ENCODE assay signal across 7 mouse cellular contexts in genomic region chr7:79140897-79141296, GRCm38 (mm10). TPM values are rescaled to one million over a fixed set of nuclear protein-coding genes. Genes with fewer than 3 reads are reported as not detected.
DNase-seq lines count a peak whose midpoint lies in the region; ATAC-seq lines count a peak whose summit lies in the region.

No protein-coding gene starts in this region.

- intact Hi-C loops in heart, postnatal 36 days (cut with DNase I) = loop anchor here (1.0 to 5.0 kb wide), 3 partner anchors 87 to 321 kb away; no protein-coding TSS in a partner anchor

- peak; percentile 73 for DNase-seq in MN1 (ENCODE audit: low spot score)
- DNase-seq in brain, adult 2 months (ENCODE audit: low read depth, low spot score) = peak; percentile 72
- DNase-seq in heart, postnatal 36 days = peak; percentile 81 to 86
- peak; percentile 77 to 80 for DNase-seq in layer of hippocampus, postnatal 36 days
- peak; percentile 79 for DNase-seq in mesoderm, embryonic 11.5 days (ENCODE audit: low read depth, low spot score)
- peak; percentile 49 for DNase-seq in spleen, adult 12 weeks (ENCODE audit: low spot score)

- peak; percentile 35; the same call in 1 of the 2 replicates for ATAC-seq in erythroid progenitor cell, adult 5-6 weeks (replicated peaks; ENCODE audit: low FRiP score, poor library complexity, severe bottlenecking)

RNA-seq across cellular contexts. Expression of gene Mfge8, which starts 8.0 kb away (rescaled TPM):
- total RNA-seq in erythroid progenitor cell, adult 5-6 weeks (2015; ENCODE audit: low replicate concordance) = 1.1 and 2.5 TPM in 2 replicates
- 5.8 TPM in 1 of 2 replicates, not detected in the other for total RNA-seq in erythroid progenitor cell, adult 5-6 weeks (2017; ENCODE audit: low replicate concordance)
- 100 to 1,000 TPM; 135 to 138 TPM for total RNA-seq in heart, postnatal 36 days (2021)
- total RNA-seq in layer of hippocampus, postnatal 36 days (2021) = 100 to 1,000 TPM; 154 to 157 TPM

RNA-seq across cellular contexts. Expression of gene Hapln3, which starts 10.1 kb away (rescaled TPM):
- total RNA-seq in erythroid progenitor cell, adult 5-6 weeks (2015; ENCODE audit: low replicate concordance) = not detected in 2 replicates
- not detected in 2 replicates for total RNA-seq in erythroid progenitor cell, adult 5-6 weeks (2017; ENCODE audit: low replicate concordance)
- under 1 TPM in 1 of 2 experiments, not detected in 1; 0.33 TPM for total RNA-seq in heart, postnatal 36 days (2021)
- 1 to 10 TPM; 1.7 to 2.4 TPM for total RNA-seq in layer of hippocampus, postnatal 36 days (2021)

Comparison
In these comparisons a context has a peak if more than half of its experiments do, and no peak if none do; other contexts are left out.
1. Peak in every context shown above with its lines: DNase-seq and ATAC-seq.
2. RNA of gene Mfge8, which starts 8.0 kb away (total RNA-seq): 154 to 157 TPM in layer of hippocampus, postnatal 36 days and 135 to 138 TPM in heart, postnatal 36 days; 1.1 to 5.8 TPM in erythroid progenitor cell, adult 5-6 weeks; every median in the first group is over 10 times any median in the second.